Mouse (Mus musculus) forebrain, embryonic 15.5 days (tissue): Measurements from ENCODE around the gene Uba52. TPM values are rescaled to one million over a fixed set of nuclear protein-coding genes. Genes with fewer than 3 reads are reported as not detected.

Source experiments
- ATAC-seq: fragments of 200-750 bp; cut with Nextera tagmentation; replicated peaks from 2 replicates; pipeline ENCODE4 v1.8.0; 2017; ENCODE audit warnings: mild to moderate bottlenecking, moderate TSS enrichment, moderate library complexity
- H3K27ac ChIP-seq: fragments of 300-500 bp; sonication (generic); replicated peaks from 2 replicates; pipeline ENCODE4 v1.5.1; 2015; ENCODE audit warnings: mild to moderate bottlenecking, inconsistent platforms
- H3K27me3 ChIP-seq: fragments of 300-500 bp; sonication (generic); 2 replicates; pipeline ENCODE4 v1.6.1; 2015; ENCODE audit warnings: inconsistent platforms
- H3K36me3 ChIP-seq: fragments of 300-500 bp; sonication (generic); 2 replicates; pipeline ENCODE4 v1.6.1; 2015; ENCODE audit warnings: mild to moderate bottlenecking, inconsistent platforms
- H3K4me1 ChIP-seq: fragments of 300-500 bp; sonication (generic); 2 replicates; pipeline ENCODE4 v1.6.1; 2015; ENCODE audit warnings: inconsistent platforms
- H3K4me2 ChIP-seq: fragments of 300-500 bp; sonication (generic); replicated peaks from 2 replicates; pipeline ENCODE4 v1.6.1; 2015; ENCODE audit warnings: mild to moderate bottlenecking, inconsistent platforms
- H3K4me3 ChIP-seq: fragments of 300-500 bp; sonication (generic); 2 replicates; pipeline ENCODE4 v1.5.1; 2015; ENCODE audit warnings: mild to moderate bottlenecking, inconsistent platforms
- H3K9ac ChIP-seq: fragments of 300-500 bp; sonication (generic); replicated peaks from 2 replicates; pipeline ENCODE4 v1.6.1; 2015; ENCODE audit warnings: mild to moderate bottlenecking, inconsistent platforms
- H3K9me3 ChIP-seq: fragments of 300-500 bp; sonication (generic); 2 replicates; pipeline ENCODE4 v1.6.1; 2016; ENCODE audit warnings: inconsistent platforms
- WGBS: fragments of 180-500 bp; shearing (Covaris S2); methylation state at CpG from one replicate; pipeline ENCODE4 v1.1.7; 2015; ENCODE audit warnings: mixed read lengths; 5-methylcytosine and 5-hydroxymethylcytosine counted together
- polyA plus RNA-seq: library from polyadenylated mRNA; unstranded; fragments of >200 nt; fragmentation: Nextera tagmentation; extraction: Ambion mirVana; gene quantifications from 2 replicates; pipeline ENCODE4 v1.2.1, GENCODE M21; 2015

The Uba52 gene
- polyA plus RNA-seq, 1 experiment from 2014 or later = 724 TPM

DNA sequence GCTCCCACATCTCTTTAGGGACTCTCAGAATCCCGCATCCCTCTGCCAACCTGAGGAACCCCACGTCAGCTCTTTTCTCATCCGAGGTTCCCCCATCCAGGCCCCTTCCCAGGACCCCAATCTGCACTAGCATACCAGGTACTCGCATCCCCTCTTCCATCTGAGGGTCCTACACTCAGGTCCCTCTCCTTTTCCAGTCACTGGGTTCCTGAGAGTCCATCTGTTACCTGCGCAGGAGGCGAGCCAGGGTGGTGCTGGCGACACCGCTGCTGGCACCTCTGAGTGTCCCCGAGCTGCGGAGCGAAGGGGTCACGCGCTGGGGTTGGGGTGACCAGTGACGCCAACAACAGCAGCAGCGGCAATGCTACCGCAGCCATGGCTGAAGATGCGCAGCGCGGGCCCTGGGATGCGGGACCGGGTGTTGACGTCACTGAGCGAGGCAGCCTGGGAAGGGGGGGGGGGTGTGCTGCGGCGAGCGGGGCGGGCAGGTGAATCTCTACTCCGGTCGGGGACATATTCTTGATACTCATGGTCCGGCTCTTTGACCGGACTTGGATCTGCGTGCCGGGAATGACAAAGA lies 23.6 kb downstream of the Uba52 start, which contains the start of gene Tmem59l:
TSS of gene Tmem59l (minus strand) at position 418 of the 580 bp plus-strand sequence.
- peak within 1 kb of the TSS; percentile 62 for H3K4me3 ChIP-seq
- H3K9me3 ChIP-seq = no peaks in the 10 kb centered on the region
- H3K36me3 ChIP-seq = no peaks in the 10 kb centered on the region
- 3% methylated on average over 33 of the region's 33 CpGs for WGBS
- peak; percentile 58 for ATAC-seq
- H3K27ac ChIP-seq = no peak within 1 kb of the TSS
- peaks cover 82% of the 10 kb centered on the region for H3K27me3 ChIP-seq
- H3K9ac ChIP-seq = peak within 1 kb of the TSS; percentile 86
- H3K4me1 ChIP-seq = peaks cover 26% of the 10 kb centered on the region
- peak within 1 kb of the TSS; percentile 83 for H3K4me2 ChIP-seq

DNA sequence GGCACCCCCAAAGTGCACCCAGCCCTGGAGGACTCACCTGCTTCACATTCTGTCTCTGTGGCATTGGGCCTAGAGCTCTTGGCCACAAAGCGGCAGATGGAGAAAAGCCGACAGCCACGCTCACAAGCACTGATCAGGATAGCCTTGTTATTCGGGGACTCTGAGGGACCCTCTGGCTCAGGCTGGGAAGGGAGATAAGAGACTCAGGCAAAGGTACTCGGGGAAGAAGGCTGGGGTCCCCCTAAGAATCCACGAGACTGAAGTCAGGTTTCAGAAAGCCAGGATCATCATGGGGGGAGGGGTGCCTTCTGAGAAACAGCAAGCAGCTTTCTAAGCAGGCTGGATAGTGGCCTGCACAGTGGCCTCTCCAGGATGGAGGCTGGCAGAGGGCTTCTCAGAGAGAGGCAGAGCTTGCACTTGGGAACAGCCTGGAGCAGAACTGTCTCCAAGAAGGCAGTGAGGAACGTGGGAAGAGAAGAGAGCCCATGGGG lies 24.4 kb downstream of the Uba52 start:
- peak overlapping the region; percentile 83 for H3K4me2 ChIP-seq
- H3K4me1 ChIP-seq = peaks cover 26% of the 10 kb centered on the region
- no peaks in the 10 kb centered on the region for H3K36me3 ChIP-seq
- ATAC-seq = peak; percentile 33; the same call in 1 of the 2 replicates
- peaks cover 74% of the 10 kb centered on the region for H3K27me3 ChIP-seq
- H3K27ac ChIP-seq = no peak overlapping the region
- peak overlapping the region; percentile 62 for H3K4me3 ChIP-seq
- WGBS = 48% methylated on average over 7 of the region's 7 CpGs
- peak overlapping the region; percentile 86; the same call in 1 of the 2 replicates for H3K9ac ChIP-seq
- H3K9me3 ChIP-seq = no peaks in the 10 kb centered on the region

DNA sequence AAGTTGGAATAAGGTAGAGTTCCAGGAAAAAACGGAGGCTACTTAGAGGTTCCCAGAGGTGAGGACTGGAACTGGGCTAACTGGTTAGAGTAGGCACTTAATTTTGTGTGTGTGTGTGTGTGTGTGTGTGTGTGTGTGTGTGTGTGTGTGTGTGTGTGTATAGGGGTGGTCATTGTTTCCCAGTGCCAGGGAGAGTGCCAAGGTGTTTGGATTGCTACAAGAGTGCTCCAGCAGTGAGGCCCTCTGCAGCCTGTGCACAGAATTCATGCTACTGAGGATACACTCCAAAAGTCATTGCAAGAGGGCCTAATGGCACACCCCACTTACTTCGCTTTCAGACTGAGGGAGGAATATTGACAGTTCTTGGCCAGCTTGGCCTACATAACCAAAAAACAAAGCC lies 27.7 kb downstream of the Uba52 start:
- ATAC-seq = no peak
- Histone ChIP-seq H3K9ac (no peak overlapping the region), H3K27me3 (peaks cover 41% of the 10 kb centered on the region), H3K36me3 (no peaks in the 10 kb centered on the region), H3K9me3 (no peaks in the 10 kb centered on the region), H3K4me3 (no peak overlapping the region), H3K4me2 (no peak overlapping the region), H3K27ac (no peak overlapping the region), H3K4me1 (peaks cover 13% of the 10 kb centered on the region)
- 52% methylated on average over 2 of the region's 2 CpGs for WGBS

DNA sequence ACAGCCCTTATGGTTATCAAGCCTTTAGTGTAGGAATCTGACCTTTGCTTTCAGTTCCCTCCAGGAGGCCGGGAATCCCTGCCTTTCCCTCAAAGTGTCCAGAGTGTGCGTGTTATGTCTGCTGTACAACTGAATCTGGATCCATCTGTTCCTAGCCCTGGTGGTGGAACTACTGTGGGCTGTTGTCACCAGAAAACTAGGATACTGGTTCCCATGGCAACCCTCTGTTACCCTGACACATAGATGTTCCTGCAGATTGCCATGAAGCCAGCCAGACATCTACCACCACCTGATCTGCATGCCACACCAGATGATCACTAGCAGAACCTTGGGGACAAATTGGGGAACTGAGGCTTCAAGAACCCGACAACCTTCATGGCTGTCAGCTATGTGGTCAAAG lies 28.7 kb downstream of the Uba52 start:
- Histone ChIP-seq H3K27me3 (peaks cover 34% of the 10 kb centered on the region), H3K4me1 (peaks cover 14% of the 10 kb centered on the region), H3K36me3 (no peaks in the 10 kb centered on the region), H3K4me3 (no peak overlapping the region), H3K9me3 (no peaks in the 10 kb centered on the region), H3K9ac (no peak overlapping the region), H3K4me2 (no peak overlapping the region), H3K27ac (no peak overlapping the region)
- ATAC-seq = no peak
- 73% methylated on average over 3 of the region's 3 CpGs for WGBS

DNA sequence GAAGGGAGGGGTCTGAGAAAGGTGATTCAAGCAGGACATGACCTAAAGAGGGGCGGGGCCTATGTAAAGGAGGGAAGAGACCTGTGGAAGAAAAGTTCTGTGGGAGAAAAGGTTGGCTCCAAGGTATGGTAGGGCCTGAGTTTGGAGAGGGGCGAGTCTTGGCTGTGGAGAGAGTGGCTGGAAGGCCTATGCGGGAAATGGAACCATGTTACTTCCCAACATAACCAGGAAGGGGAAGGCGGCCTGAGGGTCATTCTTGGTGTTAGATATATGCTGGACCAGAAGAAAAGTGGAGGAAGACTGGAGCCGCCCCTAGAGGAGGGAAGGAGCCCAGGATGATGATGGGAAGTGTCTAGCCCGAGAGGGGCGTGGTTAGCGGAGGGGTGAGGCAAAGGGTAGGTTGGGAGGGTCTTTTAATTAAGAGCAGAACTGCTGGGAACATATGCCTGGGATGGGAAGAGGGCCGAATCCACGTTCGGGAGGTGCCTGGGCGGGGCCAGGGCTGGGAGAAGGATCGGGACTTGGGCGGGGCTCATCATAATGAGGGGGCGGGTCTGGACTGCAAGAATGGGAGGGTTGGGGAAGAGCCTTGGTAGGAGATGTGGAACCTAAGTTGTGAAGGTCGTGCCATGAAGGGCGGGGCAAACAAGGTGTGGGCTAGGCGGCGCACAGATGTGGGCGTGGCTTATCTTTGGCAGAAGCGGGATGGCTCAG lies 33.2 kb downstream of the Uba52 start:
- no peaks in the 10 kb centered on the region for H3K9me3 ChIP-seq
- H3K4me3 ChIP-seq = peak overlapping the region; percentile 83
- H3K27me3 ChIP-seq = no peaks in the 10 kb centered on the region; the same call in 1 of the 2 replicates
- ATAC-seq = peak; percentile 63
- WGBS = 4% methylated on average over 21 of the region's 21 CpGs
- H3K4me2 ChIP-seq = peak overlapping the region; percentile 78
- no peaks in the 10 kb centered on the region for H3K36me3 ChIP-seq
- H3K4me1 ChIP-seq = peaks cover 17% of the 10 kb centered on the region
- no peak overlapping the region for H3K9ac ChIP-seq
- H3K27ac ChIP-seq = no peak overlapping the region

DNA sequence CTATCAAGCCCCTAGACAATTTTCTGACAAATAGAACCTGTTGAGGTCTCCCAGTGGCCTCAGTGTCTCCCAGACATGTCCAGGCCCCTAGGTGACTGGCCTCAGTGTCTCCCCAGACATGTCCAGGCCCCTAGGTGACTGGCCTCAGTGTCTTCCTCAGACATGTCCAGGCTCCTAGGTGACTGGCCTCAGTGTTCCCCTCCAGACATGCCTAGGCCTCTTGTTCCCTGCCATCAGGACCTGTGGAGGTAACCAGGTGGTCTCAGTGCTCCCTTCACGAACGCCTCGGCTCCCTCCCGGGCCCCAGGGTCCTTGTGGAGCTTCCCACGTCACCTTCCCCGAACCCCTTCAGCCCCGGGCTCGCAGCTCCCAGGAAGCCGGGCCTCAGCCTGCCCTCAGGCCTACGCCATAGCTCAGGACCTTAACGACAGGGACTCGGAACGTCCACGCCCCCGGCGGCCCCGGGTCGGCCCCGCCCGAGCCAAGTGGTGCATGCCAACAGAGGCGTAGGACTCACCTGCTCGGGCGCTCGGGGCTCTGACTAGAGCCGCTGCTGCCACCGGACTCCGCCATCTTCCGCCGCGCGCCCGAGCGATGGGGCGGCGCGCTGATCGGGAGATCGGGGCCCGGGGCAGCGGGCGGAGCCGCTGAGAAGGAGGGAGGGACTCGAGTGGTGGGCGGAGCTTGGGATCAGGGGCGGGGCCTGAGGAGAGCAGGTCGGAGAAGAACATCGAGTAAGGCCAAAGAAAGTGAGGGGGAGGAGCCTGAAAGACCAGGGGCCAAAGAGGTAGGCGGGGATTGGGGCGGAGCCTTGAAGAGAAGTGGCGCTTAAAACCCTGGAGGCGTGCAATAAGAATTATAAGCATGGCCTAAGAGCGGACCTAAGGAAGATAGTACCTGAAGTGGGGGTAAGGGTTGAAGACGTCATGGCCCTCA lies 34.0 kb downstream of the Uba52 start, which contains the start of gene Klhl26:
TSS of gene Klhl26 (minus strand) at position 636 of the 936 bp plus-strand sequence.
- Histone ChIP-seq H3K9ac (peak within 1 kb of the TSS; percentile 82), H3K9me3 (no peaks in the 10 kb centered on the region), H3K4me3 (peak within 1 kb of the TSS; percentile 83), H3K4me1 (peaks cover 17% of the 10 kb centered on the region), H3K36me3 (no peaks in the 10 kb centered on the region), H3K27ac (peak within 1 kb of the TSS; percentile 9; the same call in 1 of the 2 replicates), H3K4me2 (peak within 1 kb of the TSS; percentile 78), H3K27me3 (no peaks in the 10 kb centered on the region; the same call in 1 of the 2 replicates)
- under 1% methylated on average over 53 of the region's 53 CpGs for WGBS
- peak; percentile 86 for ATAC-seq

DNA sequence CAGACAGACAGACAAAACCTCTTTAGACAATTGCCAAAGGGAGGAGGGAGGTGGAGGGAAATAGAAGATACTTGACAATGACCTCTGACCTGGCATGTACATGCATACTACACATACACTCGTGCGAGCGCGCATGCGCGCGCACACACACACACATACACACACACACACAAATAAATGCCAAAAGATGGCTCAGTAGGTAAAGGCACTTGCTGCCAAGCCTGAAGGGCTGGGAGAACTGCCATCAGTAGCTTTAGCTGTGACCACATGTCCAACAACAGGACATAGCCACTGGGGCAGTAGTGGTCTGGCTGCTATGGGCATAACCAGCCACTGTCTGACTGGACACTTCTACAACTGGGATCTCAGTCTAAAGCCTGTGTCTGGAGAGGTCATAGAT lies 38.7 kb downstream of the Uba52 start:
- H3K4me2 ChIP-seq = no peak overlapping the region
- WGBS = 96% methylated on average over 7 of the region's 7 CpGs
- H3K36me3 ChIP-seq = no peaks in the 10 kb centered on the region
- no peaks in the 10 kb centered on the region for H3K27me3 ChIP-seq
- ATAC-seq = no peak
- no peak overlapping the region for H3K27ac ChIP-seq
- peaks cover 14% of the 10 kb centered on the region for H3K4me1 ChIP-seq
- H3K9ac ChIP-seq = no peak overlapping the region
- H3K4me3 ChIP-seq = no peak overlapping the region
- H3K9me3 ChIP-seq = no peaks in the 10 kb centered on the region

DNA sequence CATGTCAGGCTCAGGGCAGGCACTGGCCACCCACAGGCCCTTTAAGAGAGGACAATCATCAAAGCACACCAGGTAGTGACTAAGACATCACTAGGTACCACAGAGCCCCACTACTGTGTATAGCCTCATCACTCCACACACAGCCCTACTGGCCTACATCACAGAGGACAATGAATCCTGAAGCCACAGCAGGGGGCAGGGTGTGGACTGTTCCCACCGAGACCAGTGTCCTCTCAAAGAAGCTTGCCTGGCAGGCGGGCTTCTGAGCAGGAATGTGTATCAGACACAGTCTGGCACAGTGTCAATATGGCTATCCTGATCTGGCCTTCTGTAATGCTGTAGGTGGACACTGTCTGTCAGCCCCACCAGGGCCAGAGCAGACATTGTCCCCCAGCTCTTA lies 40.7 kb downstream of the Uba52 start:
- Histone ChIP-seq H3K9me3 (no peaks in the 10 kb centered on the region), H3K9ac (no peak overlapping the region), H3K4me3 (no peak overlapping the region), H3K27me3 (no peaks in the 10 kb centered on the region), H3K4me2 (no peak overlapping the region), H3K36me3 (no peaks in the 10 kb centered on the region), H3K27ac (no peak overlapping the region), H3K4me1 (0 out of 2 replicates have a peak, but pooled peaks cover 3% of the 10 kb centered on the region)
- no peak for ATAC-seq
- WGBS = 58% methylated on average over 2 of the region's 2 CpGs

DNA sequence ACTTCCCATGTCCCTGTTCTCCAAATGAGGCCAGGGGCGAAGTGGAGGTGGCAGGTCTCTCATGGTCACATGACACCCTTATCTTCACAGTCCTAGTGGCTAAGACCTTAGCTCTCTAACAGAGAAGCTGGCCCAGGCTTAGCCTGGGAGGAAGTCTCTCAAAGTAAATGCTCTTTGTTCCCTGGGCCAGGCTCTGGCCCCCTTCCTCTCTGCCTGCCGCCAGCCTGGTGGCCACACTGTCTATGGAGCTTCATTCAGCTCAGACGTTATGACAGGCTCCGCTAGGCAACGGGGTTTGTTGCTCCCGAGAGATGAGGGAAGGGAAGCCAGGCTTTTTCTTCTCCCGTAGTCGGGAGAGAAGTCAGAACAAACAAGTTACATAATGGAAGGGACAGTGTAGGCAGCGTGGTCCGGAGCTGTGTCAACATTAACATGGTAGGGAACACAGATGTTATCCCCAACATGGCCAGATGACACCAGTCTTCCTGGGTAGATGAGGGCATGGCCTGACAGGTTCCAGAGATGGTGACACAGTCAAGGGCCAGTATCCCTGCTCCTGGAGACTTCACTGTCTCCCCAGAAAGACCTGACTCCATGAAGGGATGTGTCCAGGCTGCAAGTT lies 41.2 kb downstream of the Uba52 start:
- ATAC-seq = no peak
- Histone ChIP-seq H3K4me3 (no peak overlapping the region), H3K36me3 (no peaks in the 10 kb centered on the region), H3K4me1 (0 out of 2 replicates have a peak, but pooled peaks cover 3% of the 10 kb centered on the region), H3K27me3 (no peaks in the 10 kb centered on the region), H3K9ac (no peak overlapping the region; the same call in 1 of the 2 replicates), H3K27ac (no peak overlapping the region), H3K4me2 (no peak overlapping the region), H3K9me3 (no peaks in the 10 kb centered on the region)
- WGBS = 51% methylated on average over 10 of the region's 10 CpGs

DNA sequence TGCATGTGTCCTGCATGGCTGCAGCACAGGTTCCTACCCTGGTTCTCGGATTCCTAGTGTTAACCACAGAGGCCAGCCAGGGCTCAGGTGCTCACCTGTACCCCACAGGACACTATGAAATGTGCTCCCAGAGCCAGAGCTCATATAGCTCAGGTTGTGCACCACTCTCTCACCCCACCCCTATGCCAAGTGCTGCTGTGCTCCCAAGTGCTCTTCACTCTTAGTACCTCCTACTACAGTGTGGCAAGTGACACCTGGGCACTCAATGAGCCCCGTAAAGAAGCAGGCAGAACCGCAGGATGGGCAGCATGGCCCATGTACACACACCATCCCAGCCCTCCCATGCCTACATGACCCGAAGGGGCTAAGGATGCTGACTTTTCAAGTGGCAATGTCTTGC lies 41.9 kb downstream of the Uba52 start:
- no peak overlapping the region for H3K4me3 ChIP-seq
- peaks cover 3% of the 10 kb centered on the region; the same call in 1 of the 2 replicates for H3K4me1 ChIP-seq
- H3K4me2 ChIP-seq = no peak overlapping the region
- H3K9me3 ChIP-seq = no peaks in the 10 kb centered on the region
- H3K36me3 ChIP-seq = no peaks in the 10 kb centered on the region
- 94% methylated on average over 4 of the region's 4 CpGs for WGBS
- no peak for ATAC-seq
- no peak overlapping the region for H3K9ac ChIP-seq
- no peak overlapping the region for H3K27ac ChIP-seq
- H3K27me3 ChIP-seq = no peaks in the 10 kb centered on the region

DNA sequence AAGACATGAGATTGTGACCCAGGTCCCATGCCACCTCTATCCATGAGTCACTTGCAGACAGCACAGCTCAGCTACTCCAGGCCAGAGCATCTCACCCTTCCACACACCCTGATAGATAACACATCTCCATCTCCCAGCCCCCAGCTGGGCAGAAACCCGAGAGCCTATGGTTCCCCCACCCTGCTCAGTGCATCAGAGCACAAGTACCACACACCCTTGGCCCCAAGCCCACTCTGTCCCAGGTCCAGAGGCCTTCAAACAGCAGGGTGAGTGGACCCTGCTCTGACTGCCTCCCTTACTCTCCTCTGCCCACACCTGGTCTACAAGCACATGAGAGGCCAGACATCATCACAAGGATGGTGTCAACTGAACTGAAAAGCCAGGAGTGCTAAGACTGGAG lies 42.7 kb downstream of the Uba52 start:
- Histone ChIP-seq H3K9me3 (no peaks in the 10 kb centered on the region), H3K27ac (no peak overlapping the region), H3K4me3 (no peak overlapping the region), H3K36me3 (no peaks in the 10 kb centered on the region), H3K4me2 (no peak overlapping the region), H3K9ac (no peak overlapping the region), H3K4me1 (peaks cover 3% of the 10 kb centered on the region; the same call in 1 of the 2 replicates), H3K27me3 (no peaks in the 10 kb centered on the region)
- WGBS = 80% methylated on average over 1 of the region's 1 CpGs
- ATAC-seq = no peak
